Mouse (Mus musculus) natural killer cell, adult 2 months (primary cell): ENCODE results near the gene Homer3.

Source experiments
- DNase-seq, 2 experiments: peaks; one replicate each; pipeline ENCODE4 v3.0.0; 2022; ENCODE audit warnings: low spot score in 2 of 2

The Homer3 gene

GRCm38 (mm10) chr8:70284421-70284820 is 1.8 kb downstream of the Homer3 start:
- DNase-seq, result no peak

GRCm38 (mm10) chr8:70285304-70285703 is 2.7 kb downstream of the Homer3 start:
- no peak for DNase-seq

GRCm38 (mm10) chr8:70286737-70287136 is 4.1 kb downstream of the Homer3 start:
- DNase-seq, result peak in 1 of 2 experiments; percentile 35

DNA sequence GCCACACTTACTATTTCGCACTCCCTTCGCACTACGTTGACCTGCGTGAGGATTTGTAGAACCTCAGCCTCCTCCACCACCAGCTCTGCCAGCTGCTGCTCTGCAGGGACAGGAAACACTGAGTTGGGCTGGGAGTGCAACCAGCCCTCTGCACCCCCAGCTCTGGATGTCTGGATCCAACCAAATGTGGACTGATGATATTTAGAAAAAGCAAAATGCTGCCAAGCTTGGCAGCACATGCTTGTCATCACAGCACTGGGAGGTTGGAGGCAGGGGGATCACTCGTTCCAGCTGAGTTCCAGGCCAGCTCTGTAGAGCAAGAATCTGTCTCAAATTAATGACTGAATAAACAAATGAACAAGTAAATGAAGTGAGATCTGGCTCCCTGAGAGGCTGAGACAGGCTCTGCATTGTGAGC is 11.4 kb downstream of the Homer3 start:
- DNase-seq, result no peak

GRCm38 (mm10) chr8:70300881-70301280 is 18.3 kb downstream of the Homer3 start:
- no peak for DNase-seq

DNA sequence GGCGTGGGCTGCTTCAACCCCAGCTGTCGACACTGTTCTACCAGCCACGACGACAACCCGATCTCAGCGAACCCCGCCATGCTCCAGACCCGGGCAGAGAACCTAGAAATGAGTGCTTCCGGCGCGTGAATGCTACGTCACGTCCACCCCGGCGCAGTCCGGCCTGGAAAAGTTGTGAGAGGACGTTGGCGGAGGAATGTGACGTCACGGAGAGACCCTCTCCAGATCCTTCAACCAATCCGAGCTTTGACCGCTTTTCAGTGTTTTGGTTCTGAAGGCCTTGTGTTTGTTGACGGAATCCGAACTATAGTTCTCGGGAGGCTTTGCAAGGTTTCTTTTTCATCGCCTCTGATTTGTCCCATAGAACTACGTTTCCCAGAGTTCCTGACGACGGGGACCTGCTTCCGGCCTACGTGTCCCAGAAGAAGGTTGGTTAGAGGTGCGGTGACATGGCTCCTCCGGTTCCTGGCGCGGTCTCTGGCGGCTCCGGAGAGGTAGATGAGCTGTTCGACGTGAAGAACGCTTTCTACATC is 19.8 kb downstream of the Homer3 start, which contains the start of the genes Ddx49 and Cope:
Gene Ddx49 (minus strand): TSS at position 132 of the 533 bp plus-strand sequence.
Gene Cope (plus strand): TSS at position 161 of the 533 bp plus-strand sequence.
- peak; percentile 89 to 91 for DNase-seq

DNA sequence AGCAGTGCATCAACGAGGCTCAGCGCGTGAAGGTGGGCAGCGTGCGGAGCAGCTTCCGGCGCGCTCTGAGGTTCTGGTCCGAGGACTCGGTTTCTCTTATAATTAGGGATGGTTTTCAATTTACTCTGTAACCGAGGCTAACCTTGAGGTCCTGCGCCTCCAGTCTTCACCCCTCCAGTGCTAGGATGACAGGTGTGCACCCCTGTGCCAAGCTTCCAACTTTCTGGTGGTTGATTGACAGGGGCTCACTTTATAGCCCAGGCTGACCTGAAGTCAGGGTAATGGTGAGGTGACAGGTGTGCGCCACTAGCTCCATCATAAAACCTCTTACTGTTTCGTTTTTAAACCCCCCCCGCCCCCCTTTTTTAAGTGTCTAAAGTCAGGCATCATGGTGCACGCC is 20.3 kb downstream of the Homer3 start:
- no peak for DNase-seq

- peak; percentile 43 to 48 for DNase-seq
These were observed 26.7 kb downstream of the Homer3 start for GRCm38 (mm10) chr8:70309311-70309710.

DNA sequence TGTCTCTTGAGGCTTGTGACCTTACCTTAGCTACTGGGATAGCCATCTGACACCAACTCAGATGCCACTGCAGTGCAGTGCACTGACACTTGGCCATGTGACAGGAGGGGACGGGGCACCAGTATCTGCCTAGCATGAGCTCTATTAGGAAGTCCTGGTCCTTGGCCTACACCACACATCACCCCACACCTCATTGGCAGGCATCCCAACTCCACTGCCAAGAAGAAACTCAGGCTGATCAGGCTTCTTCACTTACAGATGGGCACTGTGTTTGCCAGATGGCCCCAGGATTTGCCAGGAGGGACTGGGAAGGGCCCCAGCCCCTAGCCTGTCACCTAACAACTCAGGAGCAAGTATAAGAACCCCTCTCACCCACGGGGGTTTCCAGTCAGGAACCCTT is 30.8 kb downstream of the Homer3 start:
- no peak for DNase-seq

DNA sequence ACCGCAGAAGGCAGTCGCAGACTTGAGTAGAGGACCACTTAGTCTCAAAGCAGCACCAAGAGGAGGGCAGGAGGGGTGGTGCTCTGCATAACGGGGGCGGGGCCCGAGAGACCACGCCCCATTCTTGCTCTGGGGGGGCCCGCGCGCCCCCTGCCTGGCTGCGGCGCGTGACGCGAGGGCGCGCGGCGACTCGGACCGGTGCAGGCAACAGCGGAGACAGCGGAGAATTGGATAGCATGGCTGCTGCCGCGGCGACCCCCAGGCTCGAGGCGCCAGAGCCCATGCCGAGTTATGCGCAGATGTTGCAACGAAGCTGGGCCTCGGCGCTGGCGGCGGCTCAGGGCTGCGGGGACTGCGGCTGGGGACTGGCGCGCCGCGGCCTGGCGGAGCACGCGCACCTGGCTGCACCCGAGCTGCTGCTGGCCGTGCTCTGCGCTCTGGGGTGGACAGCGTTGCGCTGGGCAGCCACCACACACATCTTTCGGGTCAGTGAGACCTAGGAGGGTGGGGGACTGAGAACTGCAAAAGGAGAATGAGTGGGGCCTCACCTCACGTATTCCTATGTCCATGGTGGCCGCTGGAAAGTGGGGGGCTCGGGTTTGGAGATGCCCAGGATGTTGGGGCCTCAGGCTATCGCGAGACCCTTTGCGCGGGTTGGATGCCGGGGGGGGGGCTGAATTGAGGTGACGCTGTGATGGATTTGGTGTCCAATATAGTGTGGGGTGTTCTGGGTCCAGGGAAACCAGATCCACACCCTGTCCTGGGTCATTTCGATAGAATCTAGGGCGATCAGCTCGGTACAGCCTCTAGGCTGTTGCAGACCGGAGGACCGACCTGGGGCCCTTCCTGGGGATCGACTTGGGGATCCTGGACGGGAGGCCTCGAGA is 33.2 kb downstream of the Homer3 start, which contains the start of gene Cers1:
Gene Cers1 (plus strand): TSS at position 152 of the 887 bp plus-strand sequence.
- DNase-seq, result no peak

- DNase-seq, result no peak
These were observed 34.2 kb downstream of the Homer3 start for GRCm38 (mm10) chr8:70316511-70317504.

GRCm38 (mm10) chr8:70317872-70318271 is 35.2 kb downstream of the Homer3 start:
- no peak for DNase-seq

GRCm38 (mm10) chr8:70323716-70324115 is 41.1 kb downstream of the Homer3 start:
- DNase-seq, result no peak

DNA sequence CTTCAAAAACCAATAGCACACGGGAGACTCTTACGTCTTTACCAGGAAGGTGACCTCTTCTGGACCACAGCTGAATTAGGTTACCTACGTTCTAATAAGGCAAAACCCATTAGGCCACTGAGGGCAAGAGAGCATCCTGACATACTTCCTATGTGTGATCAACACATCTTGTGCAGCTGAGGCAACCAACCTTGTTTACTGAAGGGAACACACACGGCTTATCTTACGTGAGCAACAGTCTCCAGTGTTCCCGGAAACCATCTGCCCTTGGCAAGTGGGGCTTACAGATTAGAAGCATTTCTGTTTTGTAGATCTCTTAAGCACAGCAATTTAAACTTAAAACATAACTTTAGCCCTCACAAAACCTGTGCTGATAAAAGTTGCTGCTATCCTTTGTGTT is 44.9 kb downstream of the Homer3 start:
- DNase-seq, result no peak

DNA sequence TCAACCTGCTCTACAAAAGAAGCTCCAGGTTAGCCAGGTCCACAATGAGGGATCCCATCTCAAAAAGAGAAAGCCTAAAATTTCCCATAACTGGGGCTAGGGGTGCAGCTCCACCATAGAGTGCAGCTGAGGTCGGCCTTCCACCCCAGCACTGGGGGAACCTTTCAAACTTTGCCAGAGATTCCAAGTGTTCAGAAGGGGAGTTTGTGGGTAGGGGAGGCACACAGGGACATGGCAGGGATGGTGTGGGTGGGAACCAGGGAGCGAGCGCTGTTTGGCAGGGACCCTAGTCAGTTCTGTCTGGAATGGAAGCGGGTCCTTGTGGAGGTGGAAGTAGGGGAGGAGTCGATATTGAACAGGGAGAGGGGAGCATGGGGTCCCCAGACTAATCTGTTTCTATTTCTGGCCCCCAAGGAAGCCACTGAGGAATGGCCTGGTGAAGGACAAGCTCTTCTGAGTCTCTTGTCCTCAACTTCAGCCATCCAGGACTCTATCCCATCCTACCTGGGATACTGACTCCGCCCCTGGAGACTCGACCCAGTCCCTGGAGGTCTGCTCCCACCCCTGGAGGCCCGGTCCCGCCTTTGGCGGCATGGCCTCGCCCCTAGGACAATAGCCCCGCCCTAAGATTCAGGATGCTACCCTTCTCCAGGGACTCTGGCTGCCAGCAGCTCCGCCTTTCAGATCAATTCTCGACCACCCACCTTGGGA is 46.7 kb downstream of the Homer3 start, which contains the start of gene Gdf1:
Gene Gdf1 (plus strand): TSS at position 694 of the 711 bp plus-strand sequence.
- DNase-seq, result no peak

- DNase-seq, result no peak
These were observed 47.5 kb downstream of the Homer3 start for GRCm38 (mm10) chr8:70329835-70330740.

GRCm38 (mm10) chr8:70330741-70331364 is 48.2 kb downstream of the Homer3 start:
- no peak for DNase-seq

DNA sequence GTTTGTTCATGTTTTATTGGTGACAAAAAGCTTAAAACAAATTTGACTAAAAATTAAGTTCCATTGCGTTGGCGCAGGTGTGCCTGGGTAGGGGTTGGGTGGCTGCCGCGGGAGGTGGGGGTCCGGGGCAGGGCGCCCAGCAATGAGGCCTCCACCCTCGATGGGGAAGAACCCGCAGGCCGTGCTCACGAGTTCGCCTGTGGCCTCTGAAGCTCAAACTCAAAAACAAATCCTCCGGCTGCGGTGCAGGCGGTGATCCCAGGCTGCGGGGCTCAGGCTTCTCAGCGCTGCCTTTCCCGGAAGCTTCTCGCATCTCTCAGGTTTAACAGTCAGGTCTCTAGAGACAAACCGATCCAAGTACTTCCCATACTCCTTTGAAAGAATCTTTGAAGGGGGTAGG is 48.9 kb downstream of the Homer3 start:
- no peak for DNase-seq

DNA sequence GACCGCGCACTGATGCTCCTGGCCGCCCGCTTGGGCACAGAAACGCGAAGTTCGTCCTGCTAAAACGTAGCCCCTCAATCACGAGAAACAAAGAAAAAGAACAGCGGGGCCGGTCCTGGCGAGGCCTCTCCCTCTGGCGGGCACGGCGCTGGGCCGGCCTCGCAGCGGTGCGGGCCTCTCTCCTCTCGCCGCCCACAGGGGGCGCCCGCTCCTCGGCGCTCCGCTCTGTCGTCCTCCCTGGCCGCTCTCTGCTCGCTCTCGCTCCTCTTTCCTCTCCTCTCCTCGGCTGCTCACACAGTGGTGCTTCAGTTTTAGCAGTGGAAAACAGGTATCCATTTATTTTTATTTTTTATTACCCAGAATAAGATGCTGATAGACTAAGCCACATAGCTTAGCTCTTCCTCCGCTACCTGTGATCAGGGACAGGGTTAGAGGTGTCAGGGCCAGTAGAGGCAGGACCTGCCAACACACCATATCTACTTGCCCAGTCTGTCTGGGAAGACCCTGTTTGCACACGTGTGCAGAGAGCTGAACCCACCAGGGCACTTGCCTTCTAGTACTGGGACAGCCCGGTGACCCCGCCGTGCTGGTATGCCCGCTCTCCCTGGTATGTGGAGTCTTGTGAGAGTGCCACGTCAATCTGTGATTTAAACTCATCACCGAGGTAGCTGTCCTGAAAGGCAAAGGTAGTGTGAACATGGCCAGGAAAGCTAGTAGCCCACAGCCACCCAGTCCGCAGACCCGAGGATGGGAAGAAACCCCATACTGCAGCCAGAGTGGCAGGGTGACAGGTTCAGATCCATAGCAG is 49.6 kb downstream of the Homer3 start:
- no peak for DNase-seq
